Mouse (Mus musculus) urinary bladder, postnatal 36 days (tissue): ENCODE results near the gene Efnb3.

Experiments
- DNase-seq, 2 experiments: peaks; one replicate each; pipeline ENCODE4 v3.0.0; 2022; ENCODE audit warnings: low spot score in 2 of 2, mixed read lengths in 1 of 2

The Efnb3 gene

DNA sequence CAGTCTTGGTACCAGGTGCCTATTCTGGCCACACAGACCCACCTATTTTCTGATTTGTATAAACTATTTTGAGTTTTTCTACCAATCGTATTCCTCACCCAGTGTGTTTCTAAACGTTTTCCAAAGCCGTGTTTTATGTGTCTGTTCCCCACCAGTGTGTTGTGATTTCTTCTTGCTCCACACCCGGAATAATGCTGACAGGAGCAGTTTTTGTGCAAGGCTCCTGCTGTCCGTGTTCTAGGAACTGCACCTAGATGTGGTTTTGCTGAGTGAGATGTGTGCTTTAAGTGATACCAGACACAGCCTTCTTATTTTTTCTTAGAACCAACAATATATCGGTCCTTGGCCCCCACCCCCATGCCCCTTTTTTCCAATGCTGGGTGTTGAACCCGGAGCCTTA is 24.0 kb upstream of the Efnb3 start:
- DNase-seq, result no peak

DNA sequence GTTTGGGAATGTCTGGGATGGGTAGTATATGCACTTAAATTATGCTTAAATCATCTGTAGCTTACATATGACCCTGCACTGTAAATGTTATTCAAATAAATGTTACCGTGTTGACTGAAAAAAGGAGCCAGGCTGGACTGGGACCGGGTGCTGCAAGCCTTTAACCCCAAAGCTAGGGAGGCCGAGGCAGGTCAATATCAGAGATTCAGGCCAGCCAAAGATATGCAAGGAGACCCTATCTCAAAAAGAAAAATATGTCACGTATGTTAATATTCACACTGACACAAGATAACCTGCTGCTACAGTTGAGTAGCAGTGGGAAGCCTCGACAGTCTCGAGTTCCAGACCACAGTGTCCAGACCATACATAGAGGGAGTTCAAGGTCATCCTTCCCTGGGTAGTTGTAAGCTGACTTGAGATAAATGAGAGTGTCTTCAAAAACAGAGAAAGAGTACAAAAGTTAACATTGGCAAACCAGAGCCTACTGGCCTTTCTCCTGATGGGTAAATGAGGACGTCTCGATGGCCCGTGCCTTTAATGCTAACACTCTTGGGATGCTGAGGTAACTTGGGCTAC is 22.3 kb upstream of the Efnb3 start:
- no peak for DNase-seq

DNA sequence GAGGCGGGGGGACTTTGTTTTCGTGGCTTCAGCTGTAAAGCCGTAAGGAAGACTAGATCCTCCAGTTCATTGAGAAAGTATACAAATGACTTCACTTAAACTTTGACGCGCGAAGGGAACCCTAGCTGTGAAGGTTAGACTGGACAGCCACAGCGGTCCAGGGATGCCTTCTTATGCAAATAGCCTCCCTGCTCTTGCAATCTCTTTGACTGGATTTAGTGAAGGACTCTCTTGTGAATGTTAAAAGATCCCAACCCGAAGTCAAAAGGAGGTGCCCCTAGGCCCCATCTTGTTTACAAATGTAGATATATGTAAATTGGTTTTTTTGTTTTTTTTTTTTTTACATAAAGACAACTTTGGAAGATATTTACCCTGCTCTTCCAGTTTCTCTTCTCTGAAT is 21.8 kb upstream of the Efnb3 start:
- DNase-seq, result no peak

DNA sequence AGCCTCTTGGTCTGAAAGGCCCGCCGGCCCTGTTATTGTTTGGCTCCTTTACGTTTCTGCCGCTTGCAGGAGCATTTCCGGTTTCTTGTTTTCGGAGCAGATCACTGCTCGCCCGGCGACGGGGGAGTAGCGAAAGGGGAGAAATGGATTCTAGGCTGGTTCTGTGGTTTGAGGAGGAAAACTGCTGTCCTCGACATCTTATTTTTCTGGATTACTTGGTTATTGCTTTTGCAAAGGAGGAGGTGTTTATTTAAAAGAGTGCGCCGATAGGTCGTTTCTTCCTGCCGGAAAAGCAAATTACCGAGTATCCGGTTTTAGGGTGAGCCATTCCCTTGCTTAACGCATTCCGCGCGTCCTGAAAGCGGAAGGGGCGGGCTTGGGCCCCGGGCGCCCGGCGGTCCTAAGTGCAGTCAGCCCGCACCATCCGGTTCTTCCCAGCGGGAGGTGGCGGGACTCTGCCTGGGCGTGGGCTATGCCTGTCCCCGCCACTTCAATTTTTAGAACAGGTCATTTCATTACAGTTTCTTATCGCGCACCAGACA is 21.2 kb upstream of the Efnb3 start:
- DNase-seq, result peak; percentile 83 to 91

DNA sequence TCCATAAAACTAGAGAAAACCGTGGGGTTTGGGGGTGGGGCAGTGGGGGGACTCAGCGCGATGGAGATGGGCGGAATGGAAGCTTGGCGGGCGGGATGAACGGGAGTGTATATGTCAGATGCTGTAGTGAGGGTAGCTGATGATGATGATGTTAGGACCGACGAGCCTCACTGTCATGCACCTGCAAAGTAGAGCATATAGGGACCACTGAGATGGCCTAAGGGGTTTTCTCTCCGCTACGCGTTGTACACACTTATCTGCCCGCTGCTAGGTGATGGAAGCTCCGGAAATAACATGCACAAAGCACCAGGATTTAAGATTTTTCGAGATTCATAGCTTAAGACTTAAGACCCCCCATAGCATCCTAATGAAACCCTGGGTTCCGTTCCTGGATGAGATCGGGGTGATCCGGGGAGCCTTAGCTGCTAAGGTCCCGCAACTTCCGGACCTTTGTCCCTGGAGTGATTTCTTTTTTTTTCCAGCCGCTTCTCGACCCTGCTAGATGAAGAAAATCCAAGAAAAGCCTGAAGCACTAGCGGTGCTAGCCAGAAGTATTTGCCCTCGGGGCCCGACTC is 20.7 kb upstream of the Efnb3 start:
- DNase-seq, result no peak

DNA sequence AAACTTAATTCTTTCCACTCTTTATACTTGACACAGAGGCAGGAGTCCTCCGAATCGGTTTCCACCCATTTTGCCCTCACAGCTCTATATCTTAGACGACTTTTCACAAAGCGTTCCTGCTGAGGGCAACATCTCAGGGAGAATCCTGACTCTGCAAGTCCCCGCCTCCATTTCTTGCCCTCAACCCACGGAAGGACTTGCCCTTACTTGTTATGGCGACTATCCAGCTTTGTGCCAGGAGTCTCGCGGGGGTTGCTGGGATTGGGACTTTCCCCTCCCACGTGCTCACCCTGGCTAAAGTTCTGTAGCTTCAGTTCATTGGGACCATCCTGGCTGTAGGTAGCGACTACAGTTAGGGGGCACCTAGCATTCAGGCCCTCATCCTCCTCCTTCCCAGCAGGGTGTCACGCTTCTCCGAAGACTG is 20.1 kb upstream of the Efnb3 start, which contains the start of the genes Wrap53 and Trp53:
Wrap53 (minus strand) TSS at position 165 of the 424 bp plus-strand sequence.
Trp53 (plus strand) TSS at position 269 of the 424 bp plus-strand sequence.
- DNase-seq, result peak; percentile 85 to 89

DNA sequence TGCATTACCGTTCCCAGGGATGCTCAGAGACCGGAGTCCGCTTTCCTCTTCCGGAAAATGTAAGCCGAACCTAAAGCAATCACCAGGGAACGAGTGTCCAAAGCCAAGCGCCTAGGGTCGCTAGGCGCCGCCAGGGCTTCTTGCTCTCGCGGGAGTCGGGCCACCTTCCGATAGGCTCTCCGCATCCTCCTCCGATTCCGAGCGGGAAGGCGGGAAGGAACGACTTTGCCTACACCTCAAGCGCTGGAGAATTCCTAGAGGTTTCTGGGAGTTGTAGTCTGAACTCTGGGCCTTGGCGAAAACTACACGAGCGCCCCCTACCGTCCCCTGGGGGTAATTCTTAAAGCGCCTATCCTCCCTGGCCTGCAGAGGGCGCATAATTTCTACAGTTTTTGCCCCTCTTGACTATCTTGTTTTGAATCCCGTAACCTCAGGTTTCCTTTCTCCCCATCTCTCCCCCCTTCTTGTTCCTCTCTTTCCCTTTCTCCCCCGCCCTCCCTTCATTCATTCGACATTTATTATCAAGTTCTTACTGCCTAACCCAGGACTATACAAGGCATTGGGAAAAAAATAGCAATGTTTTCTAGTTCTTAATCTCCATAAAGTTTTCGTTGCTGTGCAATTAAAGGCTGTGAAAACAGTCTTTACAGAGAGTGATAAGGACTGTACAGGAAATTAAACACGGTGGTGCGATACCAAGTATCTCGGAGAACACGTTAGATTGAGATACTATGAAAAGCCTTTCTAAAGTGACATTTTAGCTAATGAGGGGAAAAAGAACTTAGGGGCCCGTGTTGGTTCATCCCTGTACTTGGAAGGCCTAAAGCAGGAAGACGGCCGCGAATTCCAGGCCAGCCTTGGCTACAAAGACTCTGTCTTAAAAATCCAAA is 19.4 kb upstream of the Efnb3 start:
- DNase-seq, result peak; percentile 96 to 98

DNA sequence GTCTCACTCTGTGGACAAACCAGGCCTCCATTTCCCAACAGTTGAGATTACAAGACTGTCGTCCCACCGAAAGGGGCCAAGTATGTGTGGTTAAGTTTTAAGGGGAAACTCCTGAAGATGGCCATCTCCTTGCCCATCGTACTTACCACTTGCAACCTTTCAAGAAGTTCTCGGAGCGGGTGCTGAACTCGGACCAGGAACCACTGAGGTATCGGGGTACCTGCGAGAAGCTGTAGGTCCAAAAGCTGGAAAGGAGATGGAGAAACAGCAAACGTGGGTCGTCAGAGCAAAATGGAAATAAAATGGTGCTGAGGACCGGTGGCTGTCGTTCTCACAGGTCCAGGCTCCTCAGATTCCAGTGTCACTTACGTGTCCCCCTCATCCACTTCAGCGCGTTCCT is 18.3 kb upstream of the Efnb3 start:
- no peak for DNase-seq

DNA sequence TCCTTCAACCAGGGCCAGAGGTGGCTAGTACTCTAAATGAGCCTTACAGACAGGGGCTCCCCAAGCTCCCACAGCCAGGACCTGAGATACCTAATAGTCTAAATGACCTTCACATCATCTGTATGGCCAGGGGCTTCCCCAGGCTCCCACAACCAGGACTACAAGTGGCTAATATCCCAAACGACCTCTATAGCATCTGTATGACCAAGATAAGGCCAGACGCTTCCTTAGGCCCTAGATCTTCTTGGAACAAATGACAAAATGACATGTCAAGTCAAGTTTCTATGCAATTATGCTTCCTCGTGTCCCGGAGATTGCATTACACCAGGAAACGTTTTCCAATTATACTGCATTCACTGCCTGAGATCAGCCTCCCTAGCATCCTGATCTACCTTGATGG is 16.3 kb upstream of the Efnb3 start:
- DNase-seq, result no peak

DNA sequence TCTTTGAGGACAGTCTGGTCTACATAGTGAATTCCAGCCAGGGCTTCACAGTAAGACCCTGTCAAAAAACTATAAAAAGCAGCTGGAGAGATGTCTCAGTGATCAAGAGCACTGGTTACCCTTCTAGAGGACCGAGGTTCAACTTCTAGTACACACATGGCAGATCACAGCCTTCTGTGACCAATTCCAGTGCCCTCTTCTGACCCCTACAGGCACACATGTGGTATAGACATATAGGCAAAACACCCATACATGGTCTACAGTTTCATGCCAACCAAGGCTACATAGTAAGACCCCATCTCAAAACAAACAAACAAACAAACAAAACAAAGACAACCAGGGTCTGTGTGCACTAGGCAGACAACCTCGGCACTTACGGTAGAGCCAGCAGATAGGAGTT is 15.2 kb upstream of the Efnb3 start:
- no peak for DNase-seq

DNA sequence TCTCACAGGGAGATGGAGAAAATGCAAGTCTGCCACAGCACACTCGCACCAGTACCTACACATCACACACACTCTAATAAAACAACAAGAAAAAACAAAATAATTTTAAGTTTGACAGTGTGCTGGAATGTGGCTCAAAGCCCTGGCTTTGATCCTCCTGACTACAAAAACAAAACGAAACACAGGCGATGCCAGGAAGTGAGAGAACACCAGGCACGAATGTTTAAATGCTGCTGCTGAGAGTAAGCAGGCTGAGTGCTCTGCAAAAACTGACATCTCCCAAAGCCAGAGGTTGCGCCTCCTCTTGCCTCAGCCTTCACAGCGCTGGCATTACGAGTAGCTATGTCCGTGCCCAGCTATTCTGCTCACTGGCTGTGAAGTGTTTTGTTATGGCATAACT is 5.1 kb upstream of the Efnb3 start:
- DNase-seq, result no peak

DNA sequence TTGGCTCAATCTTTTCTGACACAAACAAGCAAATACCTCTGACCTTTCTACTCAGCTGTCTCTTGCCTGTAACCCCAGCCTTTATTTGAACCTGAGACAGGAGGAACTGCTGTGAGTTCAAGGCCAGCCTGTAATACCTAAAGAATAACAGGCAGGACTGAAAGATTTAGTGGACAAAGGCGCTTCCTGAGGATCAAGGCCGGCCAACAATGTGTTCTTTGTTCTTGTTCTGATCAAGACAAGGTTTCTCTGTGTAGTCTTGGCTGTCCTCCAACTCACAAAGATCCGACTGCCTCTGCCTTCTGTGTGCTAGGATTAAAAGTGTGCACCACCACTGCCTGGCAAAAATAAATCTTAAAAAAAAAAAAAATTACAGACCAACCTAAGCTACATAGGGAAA is 4.4 kb upstream of the Efnb3 start:
- DNase-seq, result no peak

DNA sequence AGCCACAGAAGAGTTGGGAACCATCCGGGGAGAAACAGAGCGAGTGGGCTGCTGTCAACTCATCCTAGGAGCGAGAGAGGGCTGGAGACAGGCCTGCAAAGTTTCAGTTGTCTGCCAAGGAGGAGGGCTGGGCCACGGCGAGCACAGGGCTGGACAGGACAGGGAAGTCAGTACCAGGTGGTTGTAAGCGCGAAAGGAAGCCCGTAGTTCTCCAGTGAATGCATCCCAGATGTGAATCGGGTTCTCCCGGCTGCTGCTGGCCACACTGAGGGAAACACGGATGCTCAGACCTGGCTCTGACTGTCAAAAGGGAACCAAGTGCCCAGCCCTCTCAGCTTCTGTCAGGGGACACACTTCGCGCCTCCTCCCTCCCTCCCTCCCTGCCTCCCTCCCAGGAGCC is 3.4 kb upstream of the Efnb3 start:
- no peak for DNase-seq

DNA sequence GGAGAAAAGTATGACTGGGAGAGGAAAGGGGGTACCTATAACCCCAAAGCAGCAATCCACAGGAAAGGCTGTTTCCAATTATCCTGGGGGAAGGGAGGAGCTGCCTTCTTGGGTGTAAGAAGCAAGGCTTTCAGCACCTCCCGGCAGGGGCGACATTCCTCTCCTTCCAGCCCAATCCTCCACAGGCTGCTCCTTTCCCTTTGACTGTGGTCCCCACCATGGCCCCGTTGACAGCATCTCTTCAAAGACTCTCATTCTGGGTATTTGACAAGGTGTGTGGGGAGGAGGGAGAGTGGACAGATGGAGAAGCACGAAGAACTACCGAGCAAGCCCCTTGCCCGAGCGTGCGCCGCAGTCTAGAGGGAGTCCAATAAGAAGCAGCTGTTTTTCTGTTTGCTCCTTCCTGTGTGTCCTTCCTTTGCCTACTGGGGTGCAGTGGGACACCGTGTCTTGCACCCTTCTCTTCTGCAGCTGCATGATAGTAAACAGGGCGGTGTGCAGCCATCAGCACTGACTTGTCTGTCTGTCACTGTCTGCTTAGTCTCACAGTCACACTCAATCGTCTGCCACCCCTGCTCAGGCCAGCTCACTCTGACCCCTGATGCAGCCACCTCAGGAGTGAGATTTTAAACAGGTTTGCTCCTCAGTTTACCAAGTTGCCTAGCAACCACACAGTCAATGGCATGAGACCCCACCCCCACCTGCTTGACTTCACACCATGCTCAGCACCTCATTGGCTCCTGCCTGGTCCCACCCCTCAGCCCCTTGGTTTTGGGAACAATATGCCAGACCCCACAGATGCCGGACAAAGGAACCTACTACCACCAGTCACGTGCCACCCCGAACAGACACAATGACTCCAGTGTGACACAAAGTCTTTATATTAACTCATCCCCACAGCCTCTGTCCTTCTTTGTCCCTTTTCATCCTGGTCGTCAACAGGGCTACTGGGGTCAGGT is 1.2 kb upstream of the Efnb3 start:
- DNase-seq, result no peak

DNA sequence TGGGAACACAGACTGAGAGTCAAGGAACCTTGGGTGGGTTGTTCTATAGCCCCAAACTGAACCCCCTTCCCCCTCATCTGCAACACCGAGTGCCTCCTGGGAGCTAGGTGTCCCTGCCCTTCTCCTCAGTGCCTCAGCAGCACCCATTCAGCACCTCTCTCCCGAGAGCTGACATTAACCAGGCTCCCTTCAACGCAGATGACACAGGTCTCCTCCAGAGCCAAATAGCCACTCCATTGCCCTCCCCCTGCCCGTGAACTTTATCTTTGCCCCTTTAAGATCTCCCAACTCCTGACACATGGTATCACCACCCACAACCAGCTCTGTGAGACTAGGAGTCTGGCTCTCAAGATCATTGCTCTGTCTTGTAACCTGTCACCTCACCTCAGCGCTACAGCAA is 822 bp downstream of the Efnb3 start:
- no peak for DNase-seq

DNA sequence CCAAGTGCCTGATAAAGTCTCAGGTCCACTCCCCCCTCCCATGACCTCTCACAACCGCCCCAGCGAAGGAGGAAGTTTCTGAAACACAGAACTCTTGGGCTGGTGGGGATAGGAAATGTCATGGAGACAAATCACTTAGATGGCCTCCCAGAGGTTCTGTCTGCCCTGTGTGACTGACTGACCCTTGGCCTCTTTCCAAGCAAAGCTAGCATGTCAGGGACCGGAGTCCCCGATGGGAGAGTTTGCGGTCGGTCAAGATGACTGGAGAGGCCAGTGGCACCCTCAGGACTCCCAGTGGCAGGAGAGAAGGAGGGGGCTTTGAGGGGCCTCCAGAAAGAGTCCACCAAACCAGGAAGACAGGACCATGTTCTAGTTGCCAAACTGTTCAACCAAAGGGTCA is 1.2 kb downstream of the Efnb3 start:
- no peak for DNase-seq

DNA sequence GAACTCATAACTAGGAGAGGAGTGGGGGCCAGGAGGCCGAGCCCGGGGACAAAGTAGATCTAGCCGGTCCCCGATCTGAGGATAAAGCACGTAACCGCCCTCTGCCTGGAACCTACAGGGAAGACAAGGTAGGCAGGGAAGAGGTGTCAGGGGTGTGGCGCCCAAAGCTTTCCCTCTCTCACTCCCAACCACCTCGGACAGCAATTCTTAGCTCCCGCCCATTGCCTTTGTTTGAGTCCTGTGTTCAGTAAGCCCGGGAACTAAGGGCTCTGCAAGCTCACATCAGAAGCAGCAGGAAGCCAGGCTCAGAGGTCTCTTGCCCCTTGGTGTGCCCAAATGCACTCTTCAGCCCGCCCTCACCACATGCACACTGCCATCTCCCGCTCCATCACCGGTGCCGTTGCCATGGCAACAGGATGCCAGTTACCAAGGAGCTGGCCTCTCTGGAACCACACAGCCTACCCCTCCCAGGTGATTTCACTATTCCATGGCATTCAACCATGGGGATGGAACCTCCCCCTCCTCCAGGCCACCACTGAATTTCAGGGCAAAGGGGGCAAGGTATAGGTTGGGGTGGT is 2.5 kb downstream of the Efnb3 start:
- no peak for DNase-seq

DNA sequence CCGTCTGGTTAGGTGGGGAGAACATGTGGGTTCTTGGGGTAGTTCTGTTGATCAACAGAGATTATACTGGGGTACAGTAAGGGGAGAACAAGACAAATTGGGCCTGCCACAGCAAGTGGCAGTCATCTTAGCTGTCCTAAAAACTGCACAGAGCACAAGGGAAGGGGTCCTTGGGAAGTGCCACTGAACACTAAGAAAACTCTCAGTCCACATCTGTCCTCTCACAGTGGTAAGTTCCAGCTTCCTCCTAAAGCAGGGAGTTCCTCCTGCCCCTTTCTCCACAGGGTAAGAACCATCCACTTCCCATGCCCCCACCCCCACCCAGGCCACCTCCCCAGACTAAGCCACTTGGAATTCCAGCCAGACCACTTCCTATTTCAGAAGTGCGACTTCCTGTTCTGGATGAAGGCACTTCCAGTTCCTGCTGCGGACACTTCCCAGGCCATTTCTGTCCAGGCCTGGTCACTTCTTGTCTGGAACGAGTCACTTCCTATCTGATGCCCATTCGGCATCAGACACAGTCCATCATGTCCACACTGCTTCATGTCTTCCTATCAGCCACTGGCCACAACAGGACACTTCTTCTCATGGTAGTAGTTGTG is 5.4 kb downstream of the Efnb3 start:
- DNase-seq, result no peak

DNA sequence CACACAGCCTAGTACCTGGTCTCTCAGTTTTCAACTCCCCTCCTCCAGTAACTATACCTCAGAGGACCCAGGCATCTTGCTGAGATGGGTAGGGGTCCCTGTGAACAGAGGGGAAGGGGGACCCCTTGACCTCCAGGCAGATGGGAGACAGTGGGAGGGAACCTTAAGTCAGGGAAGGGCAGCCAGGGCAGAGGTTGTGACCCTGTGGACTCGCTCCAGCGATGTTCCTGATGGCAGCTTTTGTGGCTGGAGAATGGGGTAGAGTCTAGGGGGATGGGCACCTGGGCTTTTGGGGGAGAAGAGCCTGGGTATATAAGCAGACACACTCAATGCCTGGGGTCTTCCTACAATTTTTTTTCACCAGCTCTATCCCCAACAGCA is 6.7 kb downstream of the Efnb3 start:
- DNase-seq, result no peak

DNA sequence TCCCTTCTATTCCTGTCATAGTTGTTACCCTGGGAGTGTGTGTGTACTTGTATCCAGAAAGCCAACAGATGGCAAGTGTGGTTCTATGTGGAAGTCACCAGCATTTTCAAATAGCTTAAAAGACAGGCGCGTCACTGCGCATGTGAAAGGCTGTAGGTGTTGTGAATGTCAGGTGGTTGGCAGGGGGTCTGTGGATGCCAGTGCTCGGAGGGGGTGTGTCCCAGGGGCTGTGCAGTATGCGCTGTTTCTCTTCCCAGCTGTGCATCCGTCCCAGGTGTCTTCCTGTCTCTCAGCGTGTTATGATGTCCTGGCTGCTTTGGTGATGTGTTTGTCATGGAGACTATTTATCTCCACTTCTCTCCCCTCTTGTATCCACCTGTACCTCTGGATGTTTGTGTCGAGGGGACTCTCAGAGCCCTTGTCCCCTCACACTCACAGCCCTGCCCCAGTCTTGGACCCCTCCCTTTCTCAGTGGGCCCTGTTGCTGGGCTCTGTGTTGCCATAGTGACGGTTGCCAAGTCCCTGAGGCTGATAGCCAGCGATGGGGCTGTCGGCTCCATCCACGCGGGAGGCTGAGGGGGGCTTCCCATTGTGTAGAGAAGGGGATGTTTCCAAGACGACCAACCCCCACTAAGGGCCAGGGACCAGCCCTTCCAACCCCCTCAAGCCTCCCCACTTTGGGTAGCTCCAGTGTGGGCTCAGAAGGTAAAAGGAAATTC is 7.2 kb downstream of the Efnb3 start:
- no peak for DNase-seq
